Mouse (Mus musculus) intestine, embryonic 14.5 days (tissue): ENCODE data around the gene Gm4175. TPM values are rescaled to one million over a fixed set of nuclear protein-coding genes. Genes with fewer than 3 reads are reported as not detected.
"Not testable (repeated sequence)": the region's sequence is repeated elsewhere in the genome, so short reads cannot be mapped to it uniquely, and the experiment has no call there.

Experiments
- ATAC-seq: fragments of 200-750 bp; cut with Nextera tagmentation; replicated peaks from 2 replicates; pipeline ENCODE4 v1.8.0; 2017; ENCODE audit warnings: low read depth, moderate number of reproducible peaks, moderate TSS enrichment, moderate library complexity; ENCODE audit not compliant: low FRiP score, low TSS enrichment
- DNase-seq: peaks from one replicate; pipeline ENCODE4 v3.0.0-alpha.2; 2018; ENCODE audit warnings: low spot score
- H3K27ac ChIP-seq: fragments of 300-500 bp; sonication (generic); 2 replicates; pipeline ENCODE4 v1.5.1; 2014; ENCODE audit warnings: low read depth, mild to moderate bottlenecking, control low read depth
- H3K27me3 ChIP-seq: fragments of 300-500 bp; sonication (generic); replicated peaks from 2 replicates; pipeline ENCODE4 v1.6.1; 2014; ENCODE audit warnings: low read length, control low read depth; ENCODE audit not compliant: control insufficient read depth, insufficient read depth
- H3K36me3 ChIP-seq: fragments of 300-500 bp; sonication (generic); 2 replicates; pipeline ENCODE4 v1.6.1; 2014; ENCODE audit warnings: low read length, control low read depth; ENCODE audit not compliant: control insufficient read depth, insufficient read depth
- H3K4me1 ChIP-seq: fragments of 300-500 bp; sonication (generic); replicated peaks from 2 replicates; pipeline ENCODE4 v1.6.1; 2014; ENCODE audit warnings: low read length, control low read depth, mixed read lengths; ENCODE audit not compliant: control insufficient read depth, insufficient read depth
- H3K4me2 ChIP-seq: fragments of 300-500 bp; sonication (generic); 2 replicates; pipeline ENCODE4 v1.6.1; 2014; ENCODE audit warnings: low read length
- H3K4me3 ChIP-seq: fragments of 300-500 bp; sonication (generic); 2 replicates; pipeline ENCODE4 v1.5.1; 2014; ENCODE audit warnings: low read depth, low read length, control low read depth, mixed read lengths
- H3K9ac ChIP-seq: fragments of 300-500 bp; sonication (generic); 2 replicates; pipeline ENCODE4 v1.6.1; 2014; ENCODE audit warnings: mild to moderate bottlenecking, low read length
- H3K9me3 ChIP-seq: fragments of 300-500 bp; sonication (generic); 2 replicates; pipeline ENCODE4 v1.6.1; 2016; ENCODE audit warnings: low read length, control low read depth; ENCODE audit not compliant: control insufficient read depth
- WGBS: fragments of 180-500 bp; shearing (Covaris S2); extraction: QIAGEN DNeasy Blood & Tissue Kit; methylation state at CpG from one replicate; pipeline ENCODE4 v1.1.7; 2014; 5-methylcytosine and 5-hydroxymethylcytosine counted together
- polyA plus RNA-seq: library from polyadenylated mRNA; unstranded; fragments of >200 nt; fragmentation: Nextera tagmentation; extraction: Ambion mirVana; gene quantifications from 2 replicates; pipeline ENCODE4 v1.2.1, GENCODE M21; 2014

Gm4175 gene
- polyA plus RNA-seq, result not detected in 2 replicates

DNA sequence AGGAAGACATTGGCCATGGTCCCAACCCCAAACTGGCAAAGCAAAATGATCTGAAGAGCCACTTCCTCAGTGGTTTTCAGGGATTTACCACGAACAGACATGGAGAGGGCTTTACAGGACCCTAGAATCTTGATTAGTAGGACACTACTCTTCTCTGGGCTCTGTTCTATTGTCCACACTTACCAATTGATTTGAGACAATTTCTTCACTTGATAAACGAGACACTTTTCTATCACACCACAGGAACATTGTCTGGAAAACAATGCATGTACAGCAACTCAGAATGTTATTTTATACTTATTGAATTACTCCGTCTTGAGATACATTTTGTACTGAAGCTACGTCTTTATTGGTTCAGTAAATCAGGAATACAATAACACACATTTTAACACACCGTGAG is at the start of gene Gm4175:
Gene Gm4175 (minus strand): TSS at position 101 of the 400 bp plus-strand sequence.
- no CpG with 5 or more reads among the region's 5 CpGs for WGBS
- not testable (repeated sequence) for ATAC-seq

GRCm38 (mm10) chr7:21796628-21797027 is 35.4 kb upstream of the Gm4175 start, which contains the start of gene Gm4177:
Gm4177 (minus strand) TSS chr7:21796728.
- H3K4me2 ChIP-seq, H3K36me3 ChIP-seq, DNase-seq, H3K27ac ChIP-seq, ATAC-seq, H3K9me3 ChIP-seq, H3K4me1 ChIP-seq, H3K27me3 ChIP-seq, H3K9ac ChIP-seq, H3K4me3 ChIP-seq: not testable (repeated sequence)
- WGBS, result no CpG with 5 or more reads among the region's 3 CpGs

More for the DNA sequence above, at the start of gene Gm4175:
- not testable (repeated sequence) for H3K27me3 ChIP-seq, H3K4me1 ChIP-seq, H3K9ac ChIP-seq, DNase-seq, H3K36me3 ChIP-seq, H3K9me3 ChIP-seq, H3K4me3 ChIP-seq, H3K4me2 ChIP-seq, H3K27ac ChIP-seq

Other genes starting within 250 kb of the Gm4175 start
- not detected in 2 replicates for gene Vmn1r130, start 249.7 kb downstream of the Gm4175 start, polyA plus RNA-seq
- gene Vmn1r131, start 215.4 kb downstream of the Gm4175 start, polyA plus RNA-seq, result not detected in 2 replicates
- gene Vmn1r132, start 147.4 kb downstream of the Gm4175 start, polyA plus RNA-seq, result not detected in 2 replicates
- not detected in 2 replicates for gene Gm4177, start 35.3 kb upstream of the Gm4175 start, polyA plus RNA-seq
- not detected in 2 replicates for gene Vmn1r135, start 70.9 kb upstream of the Gm4175 start, polyA plus RNA-seq
- not detected in 2 replicates for gene Gm5725, start 82.8 kb upstream of the Gm4175 start, polyA plus RNA-seq
- not detected in 2 replicates for gene Gm5891, start 159.8 kb upstream of the Gm4175 start, polyA plus RNA-seq
- gene Vmn1r137, start 233.1 kb upstream of the Gm4175 start, polyA plus RNA-seq, result not detected in 2 replicates